Mouse (Mus musculus) liver, embryonic 14.5 days (tissue): ENCODE measurements around the gene Gm13539. TPM values are rescaled to one million over a fixed set of nuclear protein-coding genes. Genes with fewer than 3 reads are reported as not detected.

ENCODE experiments used
- ATAC-seq: fragments of 200-750 bp; cut with Nextera tagmentation; 2 replicates; pipeline ENCODE4 v1.8.0; 2017; ENCODE audit warnings: moderate number of reproducible peaks, mild to moderate bottlenecking, moderate library complexity; ENCODE audit not compliant: insufficient read depth
- DNase-seq, 3 experiments: peaks; one replicate each; pipeline ENCODE4 v3.0.0-alpha.2; 2012 to 2013; ENCODE audit warnings: low read depth in 3 of 3, low spot score in 3 of 3
- H3K27ac ChIP-seq: fragments of 300-500 bp; sonication (generic); 2 replicates; pipeline ENCODE4 v1.5.1; 2014; ENCODE audit warnings: moderate library complexity, mild to moderate bottlenecking, control low read depth, inconsistent platforms
- H3K27me3 ChIP-seq: fragments of 300-500 bp; sonication (generic); 2 replicates; pipeline ENCODE4 v1.6.1; 2014; ENCODE audit warnings: mild to moderate bottlenecking, low read length, moderate library complexity; ENCODE audit not compliant: control insufficient read depth, insufficient read depth
- H3K36me3 ChIP-seq: fragments of 300-500 bp; sonication (generic); replicated peaks from 2 replicates; pipeline ENCODE4 v1.6.1; 2014; ENCODE audit warnings: low read depth; ENCODE audit not compliant: control insufficient read depth, insufficient read depth
- H3K4me1 ChIP-seq, 2 experiments: fragments of 200-500 bp in 1 of 2; fragments of 300-500 bp in 1 of 2; sonication (generic) in 1 of 2; replicated peaks; 2 replicates each; pipeline ENCODE4 v1.6.1; 2012 to 2014; ENCODE audit warnings: antibody characterized with exemption in 1 of 2, inconsistent platforms in 1 of 2, low read length in 1 of 2; ENCODE audit not compliant: control insufficient read depth in 2 of 2, insufficient read depth in 2 of 2
- H3K4me2 ChIP-seq: fragments of 300-500 bp; sonication (generic); 2 replicates; pipeline ENCODE4 v1.6.1; 2014; ENCODE audit warnings: low read depth, mild to moderate bottlenecking, control low read depth, moderate library complexity
- H3K4me3 ChIP-seq, 2 experiments: fragments of 200-500 bp in 1 of 2; fragments of 300-500 bp in 1 of 2; sonication (generic) in 1 of 2; 2 replicates each; pipeline ENCODE4 v1.5.1; 2012 to 2014; ENCODE audit warnings: low read depth in 2 of 2, low read length in 2 of 2, mild to moderate bottlenecking in 2 of 2, control low read depth in 1 of 2, inconsistent platforms in 1 of 2, moderate library complexity in 1 of 2; ENCODE audit not compliant: insufficient read depth in 1 of 2
- H3K9ac ChIP-seq: fragments of 300-500 bp; sonication (generic); replicated peaks from 2 replicates; pipeline ENCODE4 v1.6.1; 2014; ENCODE audit warnings: mild to moderate bottlenecking, control low read depth, moderate library complexity
- H3K9me3 ChIP-seq: fragments of 300-500 bp; sonication (generic); 2 replicates; pipeline ENCODE4 v1.6.1; 2016; ENCODE audit warnings: low read length, mixed read lengths; ENCODE audit not compliant: control insufficient read depth
- CTCF ChIP-seq: IDR thresholded peaks from 2 replicates; pipeline ENCODE4 v1.5.1; 2016; ENCODE audit warnings: antibody characterized with exemption, low read depth, control low read depth
- EP300 ChIP-seq: IDR thresholded peaks from 2 replicates; pipeline ENCODE4 v1.6.1; 2016; ENCODE audit warnings: antibody characterized with exemption, low read depth
- WGBS: fragments of 180-500 bp; shearing (Covaris S2); extraction: QIAGEN DNeasy Blood & Tissue Kit; methylation state at CpG from one replicate; pipeline ENCODE4 v1.1.7; 2014; ENCODE audit not compliant: insufficient replicate concordance; 5-methylcytosine and 5-hydroxymethylcytosine counted together
- polyA plus RNA-seq, 2 experiments: library from polyadenylated mRNA; depleted of rRNA in 1 of 2; stranded (reverse) in 1 of 2; unstranded in 1 of 2; fragments of >200 nt; fragmentation: Nextera tagmentation in 1 of 2; extraction: Ambion mirVana in 1 of 2; gene quantifications; 2 replicates each; pipeline versions ENCODE4 v1.2.1 to v1.2.3; 2012 to 2014

Gm13539 gene
- polyA plus RNA-seq, 2 experiments: not detected

GRCm38 (mm10) chr2:25758064-25758625 lies 23.9 kb upstream of the Gm13539 start:
- Histone ChIP-seq H3K36me3 (no peaks in the 10 kb centered on the region), H3K9ac (no peak overlapping the region), H3K27me3 (no peaks in the 10 kb centered on the region), H3K4me3 (no peak overlapping the region), H3K4me2 (no peak overlapping the region), H3K4me1 (no peaks in the 10 kb centered on the region), H3K9me3 (no peaks in the 10 kb centered on the region), H3K27ac (no peak overlapping the region)
- no peak for TF ChIP-seq EP300
- no peak for TF ChIP-seq CTCF
- 43% methylated on average over 4 of the region's 4 CpGs for WGBS
- ATAC-seq (no peak), DNase-seq (no peak)

GRCm38 (mm10) chr2:25765269-25765668 lies 16.8 kb upstream of the Gm13539 start, which contains the start of gene Lcn3:
Gene Lcn3, plus strand, starts transcription at chr2:25765569.
- no peak for TF ChIP-seq CTCF
- no peak for TF ChIP-seq EP300
- H3K27me3 ChIP-seq: no peaks in the 10 kb centered on the region
- DNase-seq: no peak
- H3K4me3 ChIP-seq: no peak within 1 kb of the TSS
- H3K4me2 ChIP-seq: no peak within 1 kb of the TSS
- H3K9me3 ChIP-seq: no peaks in the 10 kb centered on the region
- H3K4me1 ChIP-seq: no peaks in the 10 kb centered on the region
- H3K36me3 ChIP-seq: no peaks in the 10 kb centered on the region
- no peak within 1 kb of the TSS for H3K27ac ChIP-seq
- no peak for ATAC-seq
- no peak within 1 kb of the TSS for H3K9ac ChIP-seq
- WGBS: 33% methylated on average over 2 of the region's 2 CpGs

- Histone ChIP-seq H3K9me3 (no peaks in the 10 kb centered on the region), H3K4me2 (no peak overlapping the region), H3K9ac (no peak overlapping the region), H3K27me3 (no peaks in the 10 kb centered on the region), H3K4me3 (no peak overlapping the region), H3K4me1 (no peaks in the 10 kb centered on the region), H3K27ac (no peak overlapping the region), H3K36me3 (no peaks in the 10 kb centered on the region)
- no peak for TF ChIP-seq CTCF
- TF ChIP-seq EP300: no peak
- DNase-seq (no peak), ATAC-seq (no peak)
- whole genome bisulfite sequencing: 58% methylated on average over 4 of the region's 4 CpGs
These were observed 14.3 kb upstream of the Gm13539 start for GRCm38 (mm10) chr2:25767764-25768163.

- WGBS: 59% methylated on average over 2 of the region's 2 CpGs
- no peak for ATAC-seq
- TF ChIP-seq CTCF (no peak), EP300 (no peak)
These were observed 8.6 kb upstream of the Gm13539 start for GRCm38 (mm10) chr2:25773507-25773906.

GRCm38 (mm10) chr2:25774640-25775039 lies 7.4 kb upstream of the Gm13539 start:
- no peaks in the 10 kb centered on the region for H3K27me3 ChIP-seq
- H3K27ac ChIP-seq: no peak overlapping the region
- H3K4me2 ChIP-seq: no peak overlapping the region
- H3K4me3 ChIP-seq: no peak overlapping the region
- no peak for DNase-seq
- no peaks in the 10 kb centered on the region for H3K36me3 ChIP-seq
- H3K4me1 ChIP-seq: no peaks in the 10 kb centered on the region
- H3K9me3 ChIP-seq: no peaks in the 10 kb centered on the region
- ATAC-seq: no peak
- no peak for TF ChIP-seq EP300
- H3K9ac ChIP-seq: no peak overlapping the region
- 49% methylated on average over 2 of the region's 2 CpGs for WGBS

More at GRCm38 (mm10) chr2:25773507-25773906, 8.6 kb upstream of the Gm13539 start:
- Histone ChIP-seq H3K4me1 (no peaks in the 10 kb centered on the region), H3K9me3 (no peaks in the 10 kb centered on the region), H3K27ac (no peak overlapping the region), H3K36me3 (no peaks in the 10 kb centered on the region), H3K9ac (no peak overlapping the region), H3K4me3 (no peak overlapping the region), H3K4me2 (no peak overlapping the region), H3K27me3 (no peaks in the 10 kb centered on the region)
- no peak for DNase-seq

- no peak overlapping the region for H3K4me3 ChIP-seq
- H3K4me2 ChIP-seq: no peak overlapping the region
- no peaks in the 10 kb centered on the region for H3K27me3 ChIP-seq
- no peak overlapping the region for H3K9ac ChIP-seq
- no peaks in the 10 kb centered on the region for H3K4me1 ChIP-seq
- TF ChIP-seq EP300: no peak
- TF ChIP-seq CTCF: no peak
- DNase-seq (no peak), ATAC-seq (no peak)
- no peak overlapping the region for H3K27ac ChIP-seq
- H3K9me3 ChIP-seq: no peaks in the 10 kb centered on the region
- 57% methylated on average over 3 of the region's 3 CpGs for WGBS
- no peaks in the 10 kb centered on the region for H3K36me3 ChIP-seq
These were observed 6.1 kb upstream of the Gm13539 start for GRCm38 (mm10) chr2:25775991-25776390.
